Mouse (Mus musculus) forelimb bud, embryonic 11.5 days (tissue): ENCODE results near the gene Dcx.

Experiments used
- DNase-seq: peaks from one replicate; pipeline ENCODE4 v3.0.0-alpha.2; 2012; ENCODE audit warnings: low read depth, low spot score

The Dcx gene

DNA sequence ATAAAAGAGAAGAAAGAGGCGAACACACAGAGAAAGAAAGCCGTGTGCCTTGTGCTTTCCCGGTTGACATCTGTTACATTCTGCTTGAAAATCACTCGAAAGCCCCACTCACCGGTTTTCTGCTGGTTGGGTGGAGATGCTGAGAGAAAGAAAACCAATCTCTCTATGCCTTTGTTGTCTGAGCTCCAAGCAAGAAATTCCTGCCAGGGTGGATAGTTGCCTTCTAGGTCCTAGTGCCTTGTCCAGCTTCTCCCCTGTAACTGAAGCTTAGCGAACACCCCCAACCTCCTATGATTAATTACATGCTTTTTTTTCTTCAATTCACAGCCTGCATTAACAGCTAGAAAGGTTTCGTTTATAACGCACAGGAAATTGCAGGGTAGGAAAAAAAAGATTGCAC lies at the start of gene Dcx:
Gene Dcx (minus strand): TSS at position 354 of the 400 bp plus-strand sequence.
- peak; percentile 21 for DNase-seq

DNA sequence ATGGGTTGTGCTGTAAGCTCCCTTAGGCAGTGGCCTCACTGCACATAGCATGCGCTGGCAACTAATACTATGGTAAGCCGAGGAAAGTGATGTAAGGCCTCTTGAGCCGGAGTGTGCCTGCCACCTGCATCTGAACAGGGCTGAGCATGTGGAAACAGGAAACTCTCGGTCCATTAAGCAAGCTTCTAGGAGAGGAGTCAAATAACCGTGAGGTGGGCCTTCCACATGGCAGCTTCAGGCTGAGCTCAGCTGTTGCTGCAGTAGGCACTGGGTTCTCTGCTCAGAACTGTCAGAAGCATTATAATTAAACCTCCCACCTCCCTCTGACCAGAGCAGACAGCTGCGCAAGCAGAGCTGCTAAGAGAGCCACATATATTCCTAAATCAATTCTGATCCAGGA lies 33.1 kb upstream of the Dcx start:
- peak; percentile 58 for DNase-seq

DNA sequence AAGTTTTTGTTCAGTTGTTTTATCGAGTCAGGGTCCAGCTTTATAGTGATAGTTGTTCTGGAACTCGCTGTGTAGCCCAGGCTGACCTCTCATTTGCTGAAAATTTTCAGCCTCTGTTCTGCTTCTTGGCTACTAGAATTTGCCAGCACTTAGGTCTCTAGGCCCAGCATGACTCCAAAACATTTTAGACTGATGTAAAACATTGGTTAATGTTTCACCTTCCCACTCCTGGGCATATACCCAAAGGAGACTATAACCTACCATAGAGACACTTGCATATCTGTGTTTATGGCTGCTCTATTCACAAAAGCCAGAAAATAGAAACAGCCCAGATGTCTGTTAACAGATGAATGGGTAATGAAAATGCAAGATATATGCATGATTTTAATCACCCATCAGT lies 560 bp upstream of the Dcx start:
- DNase-seq = no peak

DNA sequence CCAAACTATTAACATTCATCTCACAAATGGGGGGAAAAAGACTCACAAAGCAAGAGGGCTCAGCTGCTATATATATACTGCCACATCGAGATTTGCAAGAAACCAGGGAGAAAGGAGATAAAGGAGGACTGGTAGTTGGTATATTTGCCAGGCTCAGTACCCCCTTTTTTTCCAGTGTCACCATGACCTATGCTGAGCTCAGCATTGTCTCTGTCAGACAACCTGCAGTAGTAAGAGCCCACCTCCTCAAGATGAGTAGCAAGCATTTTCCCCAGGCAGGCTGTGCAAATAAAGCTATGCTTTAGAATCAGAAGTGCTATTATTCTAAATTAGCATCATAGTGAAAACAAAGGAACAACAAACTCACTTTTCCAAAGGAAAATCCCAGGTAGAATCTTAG lies 581 bp downstream of the Dcx start:
- no peak for DNase-seq

DNA sequence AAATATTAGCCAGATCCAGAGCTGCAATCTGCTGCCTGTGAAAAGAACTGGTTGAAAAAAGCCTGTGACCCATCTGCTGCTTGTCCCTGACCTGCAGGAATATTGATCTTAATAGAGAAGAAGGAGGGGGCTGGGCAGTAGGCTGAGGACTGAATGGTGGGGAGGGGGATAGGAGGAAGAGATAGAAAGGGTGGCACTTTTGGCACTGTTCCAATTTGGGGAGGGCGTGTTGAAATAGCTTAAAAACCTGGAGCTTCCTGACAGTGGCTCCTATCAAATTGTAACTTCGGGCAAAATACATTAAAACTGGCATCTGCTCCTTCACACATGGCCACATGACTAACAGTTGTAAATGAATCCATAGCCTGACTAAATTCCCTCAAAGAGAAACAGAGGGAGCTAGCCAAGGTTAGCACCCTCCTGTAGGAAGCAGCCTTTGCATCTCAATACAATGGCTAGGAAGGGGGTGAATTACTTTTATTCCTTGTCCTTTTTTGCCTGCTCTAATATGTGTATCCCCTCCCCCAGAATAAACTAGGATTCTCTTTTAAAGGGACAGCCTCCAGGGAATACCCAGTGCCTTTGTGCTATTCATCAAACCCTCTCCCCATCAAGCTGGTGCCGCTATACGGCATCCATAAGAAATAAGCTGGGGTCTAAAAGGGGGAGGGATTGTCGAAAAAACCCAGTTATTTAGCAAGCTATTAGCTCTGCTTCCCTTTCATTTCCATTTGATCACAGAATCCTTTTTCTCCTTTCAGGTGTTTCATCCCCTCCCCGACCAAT lies 1.5 kb downstream of the Dcx start:
- DNase-seq = no peak

DNA sequence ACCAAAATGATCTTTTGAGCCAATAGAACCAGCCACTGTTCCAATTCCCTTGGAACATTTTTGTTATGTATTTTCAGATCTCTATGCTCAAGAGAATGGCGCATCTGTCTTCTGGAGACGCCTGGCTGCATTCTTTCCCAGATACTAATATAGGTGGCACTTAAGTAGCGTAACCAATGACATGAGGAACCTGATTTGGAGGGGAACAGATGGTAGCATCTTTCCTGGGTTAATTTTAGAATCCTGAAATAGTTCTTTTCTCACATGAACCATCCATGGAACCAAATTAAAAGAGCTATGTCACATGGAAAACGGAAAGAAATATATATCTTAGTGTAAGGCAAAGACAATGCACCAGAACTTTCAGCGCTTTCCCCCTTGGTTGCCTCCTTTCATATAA lies 11.0 kb downstream of the Dcx start:
- no peak for DNase-seq

DNA sequence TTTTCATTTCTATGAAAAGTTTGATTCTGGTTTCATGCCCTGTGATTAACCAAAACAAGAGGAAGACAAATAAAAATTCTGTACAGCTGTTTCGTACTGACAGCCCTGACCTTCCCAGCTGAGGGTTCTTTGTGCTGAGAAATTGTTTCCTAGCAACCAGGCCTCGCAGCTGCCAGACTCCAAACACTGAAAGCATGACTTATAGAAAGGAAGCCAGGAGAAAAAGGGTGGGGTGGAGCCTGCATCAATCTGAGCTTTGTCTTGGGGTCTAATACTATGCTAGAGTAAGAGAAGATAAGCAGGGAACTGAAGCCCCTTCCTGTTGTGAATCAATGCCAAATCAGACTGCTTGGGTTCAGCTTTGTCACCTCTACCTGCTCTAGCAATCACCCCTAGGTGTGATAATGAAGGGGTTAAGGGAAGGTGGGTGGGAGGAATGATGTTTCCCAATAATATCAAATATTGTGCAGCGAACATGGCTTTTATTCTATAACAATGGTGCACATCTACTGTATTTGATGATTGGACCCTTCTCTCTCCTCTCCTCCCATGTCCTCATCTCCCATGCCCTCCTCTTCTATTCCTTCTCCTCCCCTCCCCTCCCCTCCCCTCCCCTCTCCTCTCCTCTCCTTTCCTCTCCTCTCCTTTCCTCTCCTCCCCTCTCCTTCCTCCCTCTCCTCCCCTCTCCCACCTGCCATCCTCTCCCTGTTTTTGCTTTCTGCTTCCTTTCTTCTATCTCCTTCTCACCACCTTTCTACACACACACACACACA lies 26.2 kb downstream of the Dcx start:
- DNase-seq = peak; percentile 35

DNA sequence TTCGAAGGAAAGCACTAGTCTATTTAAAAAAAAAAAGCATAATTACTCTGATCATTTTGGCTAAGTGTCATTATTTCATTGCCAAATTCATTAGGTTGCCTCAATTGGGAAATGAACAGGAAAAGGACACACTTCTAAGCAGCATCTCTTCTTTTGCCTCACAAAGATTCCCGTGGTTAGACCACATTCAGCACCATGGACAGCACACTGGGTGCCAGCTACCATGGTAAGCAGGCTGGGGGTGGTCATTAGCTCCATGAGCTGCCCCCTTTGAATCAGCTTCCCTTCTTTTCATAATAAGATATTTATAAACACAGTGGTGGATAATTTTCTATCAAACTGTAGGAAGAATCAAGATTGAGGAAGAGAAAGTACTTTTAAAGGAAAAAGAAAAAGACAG lies 28.4 kb downstream of the Dcx start:
- peak; percentile 57 for DNase-seq

DNA sequence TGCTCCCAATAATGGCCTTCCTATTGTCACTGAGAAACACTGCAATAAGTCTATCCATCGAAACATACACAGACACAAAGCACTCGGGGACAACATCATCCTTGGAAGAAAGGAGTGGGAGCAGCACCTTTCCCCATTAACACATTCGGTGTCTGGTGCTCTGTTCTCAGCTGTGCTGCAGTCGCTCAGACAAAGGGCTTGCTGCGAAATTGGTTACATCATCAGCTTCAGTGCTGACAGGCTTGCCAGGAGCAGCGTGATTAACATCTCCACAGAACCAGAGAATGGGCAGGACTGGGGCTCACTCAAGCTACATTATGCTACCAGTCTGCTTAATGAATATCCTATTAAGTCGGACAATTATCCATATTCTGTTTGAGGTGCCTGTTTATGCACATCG lies 30.8 kb downstream of the Dcx start:
- no peak for DNase-seq

DNA sequence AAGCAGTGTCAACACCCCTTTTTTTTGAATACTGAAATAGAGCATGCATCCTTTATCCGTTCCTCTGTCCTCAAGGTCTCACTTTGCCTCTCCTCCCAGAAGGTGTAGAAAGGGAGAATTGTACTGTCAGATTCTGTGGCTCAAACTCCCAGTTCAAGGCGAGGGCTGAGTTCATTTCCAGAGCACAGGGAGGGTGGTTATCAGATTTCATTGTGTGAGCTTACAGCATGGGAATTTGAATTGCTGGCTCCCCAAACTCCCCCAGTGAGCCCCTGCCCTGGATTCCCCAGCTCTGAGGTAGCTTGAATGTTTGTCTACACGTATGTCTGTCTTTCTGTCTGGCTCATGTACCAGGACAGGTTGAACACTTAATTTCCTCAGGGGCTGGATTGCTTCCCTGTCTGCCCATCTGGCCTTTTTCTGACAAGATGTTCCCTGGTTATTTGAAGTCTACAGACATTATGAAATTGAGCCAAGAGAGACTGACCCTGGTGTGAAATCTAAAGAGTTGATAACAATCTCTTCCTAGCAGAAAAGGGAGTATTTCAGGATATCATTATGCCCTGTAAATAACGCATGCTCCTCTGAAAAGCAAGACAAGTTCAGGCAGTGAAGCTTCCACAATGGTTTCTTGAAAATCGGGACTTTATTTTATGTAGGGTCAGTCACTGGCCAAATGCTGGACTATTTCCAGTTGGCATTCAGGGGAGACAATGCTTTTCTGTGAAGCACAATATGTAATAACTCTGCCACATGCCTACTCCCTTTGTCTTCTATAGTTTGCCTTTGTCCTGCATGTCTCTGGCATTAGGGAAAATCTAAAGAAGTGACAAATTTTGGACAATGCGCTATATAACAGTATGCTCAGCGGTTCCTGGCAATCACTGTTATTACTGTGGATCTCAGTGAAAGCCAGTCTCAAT lies 35.5 kb downstream of the Dcx start:
- DNase-seq = no peak

DNA sequence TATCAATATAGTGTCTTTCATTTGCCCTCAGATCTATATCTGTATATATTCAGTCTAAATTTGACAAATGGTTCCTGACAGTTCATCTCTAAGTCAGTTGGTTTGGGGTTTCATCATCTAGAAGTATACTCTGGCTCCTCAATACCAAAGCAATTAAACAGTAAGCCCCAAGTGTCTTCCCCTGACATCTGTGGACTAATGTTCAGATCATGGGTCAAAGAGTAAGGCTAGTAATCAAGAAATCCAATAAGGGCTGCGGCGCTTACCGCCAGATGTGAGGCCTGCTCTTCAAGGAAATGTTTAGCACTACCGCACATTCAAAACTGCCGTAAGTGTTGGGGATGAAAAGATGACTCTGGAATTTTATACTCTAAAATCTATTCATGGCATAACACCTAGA lies 36.2 kb downstream of the Dcx start:
- no peak for DNase-seq

DNA sequence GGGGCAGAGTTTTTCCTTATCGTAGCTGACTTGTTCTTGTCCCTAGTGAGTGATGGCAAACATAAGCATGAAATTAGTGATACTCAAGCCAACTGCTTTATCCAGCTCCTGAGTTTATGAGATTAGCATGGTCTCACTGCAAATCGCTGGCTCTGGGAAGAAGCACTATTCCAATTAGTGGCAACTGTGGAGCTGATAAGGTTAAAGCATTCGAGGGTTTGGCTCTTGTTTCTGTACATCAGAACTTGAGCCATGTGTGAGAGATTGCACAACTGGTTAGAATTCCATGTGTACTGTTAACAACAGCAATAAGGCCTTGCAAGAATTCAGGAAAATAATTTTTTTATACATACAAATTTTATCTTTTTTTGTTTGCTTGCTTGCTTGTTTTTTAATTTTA lies 39.9 kb downstream of the Dcx start:
- DNase-seq = no peak

DNA sequence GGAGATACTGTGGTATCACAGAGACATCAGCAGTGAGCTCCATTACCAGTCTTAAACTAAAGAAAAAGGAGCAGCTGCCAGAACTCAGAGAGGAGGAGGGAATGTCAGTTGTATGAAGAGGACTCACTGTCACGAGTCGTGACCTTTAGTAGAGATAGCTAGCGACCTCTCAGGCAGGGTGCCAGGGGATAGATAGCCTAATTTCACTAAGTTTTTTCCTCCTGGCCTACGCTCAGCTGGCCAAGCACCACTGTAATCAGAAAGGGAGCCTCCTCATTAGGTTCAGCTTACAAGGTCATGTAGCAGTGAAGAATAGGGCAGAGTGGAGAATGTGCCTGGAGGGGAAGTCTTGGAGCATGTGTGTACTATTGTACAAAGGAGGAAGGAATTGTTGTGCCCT lies 47.3 kb downstream of the Dcx start:
- DNase-seq = no peak

DNA sequence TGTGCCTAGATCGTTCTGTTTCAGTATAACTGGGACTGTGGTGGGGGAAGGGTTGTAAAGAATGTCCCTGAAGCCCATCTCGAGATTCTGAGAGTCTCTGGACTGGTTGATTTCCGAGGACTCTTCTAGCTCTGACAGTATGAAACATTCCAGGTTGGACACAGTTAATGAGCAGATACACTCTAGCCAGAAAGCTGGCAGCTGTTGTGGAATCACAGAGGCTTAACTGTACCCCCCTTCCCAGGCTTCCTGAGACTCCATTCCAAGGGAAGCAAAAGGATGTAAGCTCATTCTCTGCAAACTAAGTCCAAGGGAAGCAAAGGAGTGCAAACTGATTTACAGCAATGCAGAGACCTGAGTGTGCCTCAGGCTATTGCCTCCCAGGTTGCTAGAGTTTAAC lies 48.2 kb downstream of the Dcx start:
- no peak for DNase-seq

DNA sequence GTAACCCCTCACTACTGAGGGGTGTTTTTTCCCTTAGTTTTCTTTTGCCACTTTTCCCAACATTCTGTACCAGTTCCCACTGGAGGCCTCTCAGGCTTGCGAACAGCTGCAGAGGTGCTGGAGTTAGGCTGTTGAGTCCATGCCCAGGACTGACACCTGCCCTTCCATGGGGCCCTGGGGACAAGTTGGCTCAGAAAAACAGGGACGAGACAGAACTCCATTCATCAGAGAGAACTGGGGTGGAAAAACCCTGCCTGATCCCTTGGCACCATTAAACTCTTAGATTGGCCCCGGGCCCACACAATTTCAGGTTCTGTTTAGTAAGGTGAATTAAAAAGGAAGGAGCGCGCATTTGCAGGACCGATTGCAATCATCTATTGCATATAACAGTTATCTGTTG lies 48.8 kb downstream of the Dcx start:
- DNase-seq = no peak

DNA sequence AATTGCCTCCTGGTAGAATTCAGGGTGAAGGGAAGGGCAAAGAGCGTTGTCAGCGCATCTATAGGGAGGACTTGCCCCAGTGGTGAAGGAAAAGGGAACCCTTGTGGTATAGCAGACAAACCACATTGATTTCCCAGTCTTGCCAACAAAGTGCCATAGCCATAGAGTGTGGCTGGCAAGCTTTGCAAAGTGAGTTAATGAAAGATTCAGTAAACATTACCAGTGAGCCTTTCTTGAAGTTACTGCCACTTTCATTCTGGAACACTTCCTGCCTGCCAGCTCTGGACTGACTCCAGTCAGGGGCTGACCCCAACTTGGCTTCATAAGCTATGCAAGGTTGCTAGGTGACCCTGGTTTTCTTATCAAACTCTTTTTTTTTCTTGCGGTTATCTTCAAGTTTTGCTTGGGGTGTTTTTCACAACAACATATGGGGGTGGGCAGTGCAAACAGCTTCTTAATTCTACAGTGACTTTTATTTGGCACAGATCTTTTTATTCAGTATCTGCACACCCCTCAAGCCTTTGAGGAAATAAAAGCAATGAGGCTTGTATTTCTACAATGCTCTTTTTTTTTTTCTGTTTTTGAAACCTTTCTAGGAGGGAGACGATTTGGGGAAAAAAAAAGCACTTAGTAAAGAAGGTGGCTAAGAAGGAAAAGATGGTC lies 51.2 kb downstream of the Dcx start:
- DNase-seq = no peak

DNA sequence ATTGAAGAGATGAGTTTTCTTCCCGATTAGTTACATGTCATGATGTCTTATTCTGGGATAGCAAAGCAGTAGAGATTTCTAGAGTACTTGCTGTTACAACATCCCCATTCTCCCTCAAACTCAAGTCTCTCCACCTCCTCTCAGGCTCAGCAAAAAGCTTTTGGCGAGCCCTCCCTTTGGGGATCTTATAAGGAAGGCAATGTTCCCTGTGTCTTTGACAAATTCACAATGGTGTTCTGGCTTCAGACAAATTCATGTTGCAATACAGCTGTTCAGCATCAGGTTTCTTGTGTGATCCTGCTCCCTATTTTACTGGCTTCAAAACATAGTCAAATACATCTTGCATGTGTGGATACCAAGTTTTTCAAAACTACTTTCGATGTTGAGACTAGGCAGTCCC lies 53.5 kb downstream of the Dcx start:
- no peak for DNase-seq

DNA sequence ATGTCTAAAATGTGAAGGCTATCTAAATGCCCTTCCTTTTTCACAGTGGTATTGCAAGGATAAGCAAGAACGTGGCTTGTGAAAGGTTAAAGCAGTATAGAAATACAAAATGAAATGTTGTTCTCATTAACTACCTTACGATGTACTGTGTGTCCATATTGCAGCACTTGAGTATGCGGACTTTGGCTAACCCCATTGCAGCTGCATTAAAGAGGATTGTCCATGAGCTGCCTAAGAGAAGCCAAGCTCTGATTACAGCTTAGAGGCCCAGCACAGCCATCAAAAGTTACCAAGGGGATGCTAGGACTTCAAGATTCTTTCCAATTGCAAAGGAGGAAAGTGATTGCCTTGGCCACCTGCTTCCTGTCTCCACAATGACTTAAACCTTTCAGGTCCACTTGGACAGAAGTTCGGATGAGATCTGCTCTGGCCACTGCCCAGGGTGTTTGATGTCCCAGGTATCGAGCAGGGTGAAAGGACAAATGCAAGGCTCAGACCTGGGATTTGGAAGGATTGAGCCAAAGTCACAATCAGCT lies 65.9 kb downstream of the Dcx start:
- DNase-seq = no peak

DNA sequence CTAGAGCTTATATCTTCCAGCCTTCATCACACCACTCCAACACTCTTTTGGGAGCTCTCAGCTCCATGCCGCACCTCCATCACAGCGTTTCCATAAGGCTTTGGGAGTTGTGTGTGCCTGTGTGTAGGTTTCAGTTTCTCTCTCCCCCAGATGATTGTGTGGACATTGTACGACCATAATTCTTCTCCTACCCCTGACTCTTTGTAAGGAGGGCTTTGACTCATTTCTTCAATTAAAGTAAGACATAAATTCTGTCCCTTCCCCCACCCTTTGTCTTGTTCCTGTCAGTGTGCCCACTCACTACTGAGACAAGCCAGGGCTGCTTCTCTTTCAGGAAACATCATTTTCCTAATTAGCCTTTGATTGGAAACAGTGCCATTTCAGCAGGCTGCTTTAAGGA lies 81.8 kb downstream of the Dcx start:
- DNase-seq = peak; percentile 63

DNA sequence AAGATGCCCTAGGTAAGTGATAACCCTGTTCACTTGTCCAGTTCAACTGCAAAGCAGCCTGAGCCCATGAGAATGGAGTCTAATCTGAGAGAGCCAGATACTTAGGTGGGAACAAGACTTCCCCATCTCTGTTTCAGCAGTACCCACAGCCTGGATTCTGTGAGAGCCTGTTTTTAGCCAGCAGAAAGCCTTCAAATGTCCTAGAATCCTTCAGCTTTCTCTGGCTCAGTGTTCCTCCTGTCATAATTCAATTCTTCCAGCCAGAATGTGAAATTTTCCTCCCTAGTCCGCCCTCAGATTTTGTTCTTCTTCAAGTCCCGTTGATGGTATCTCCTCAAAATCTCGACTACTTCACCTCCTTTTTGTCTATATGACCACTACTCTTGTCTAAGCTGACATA lies 83.1 kb downstream of the Dcx start:
- no peak for DNase-seq

DNA sequence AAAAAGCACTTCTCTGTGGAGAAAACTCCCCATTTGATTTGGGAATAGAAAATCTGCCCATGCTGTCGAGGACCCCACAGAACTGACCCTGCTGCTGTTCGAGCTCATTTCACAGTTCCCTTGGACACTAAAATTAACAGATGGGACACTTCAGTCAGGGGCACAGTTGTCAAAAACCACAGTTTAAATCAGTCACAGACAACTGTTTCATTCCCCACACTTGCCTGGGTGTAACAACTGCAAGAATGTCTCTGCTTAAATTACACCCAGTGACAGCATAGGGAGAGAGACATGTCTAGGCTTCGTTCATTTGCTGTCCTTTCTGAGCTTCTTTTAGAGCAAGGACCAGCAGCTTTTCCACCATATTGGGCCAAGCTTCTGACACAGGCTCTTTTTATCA lies 86.5 kb downstream of the Dcx start:
- no peak for DNase-seq
